Mouse (Mus musculus) cortical plate, adult 2 months (tissue): ENCODE measurements around the gene Anapc16. TPM values are rescaled to one million over a fixed set of nuclear protein-coding genes. Genes with fewer than 3 reads are reported as not detected.

Experiments
- H3K27ac ChIP-seq: fragments of 200-500 bp; 2 replicates; pipeline ENCODE4 v1.5.1; 2012; ENCODE audit warnings: low read length, control low read depth, inconsistent platforms; ENCODE audit not compliant: insufficient read depth
- H3K4me1 ChIP-seq: fragments of 200-500 bp; 2 replicates; pipeline ENCODE4 v1.6.1; 2011; ENCODE audit warnings: low read length; ENCODE audit not compliant: control insufficient read depth, insufficient read depth
- H3K4me3 ChIP-seq: fragments of 200-500 bp; 2 replicates; pipeline ENCODE4 v1.5.1; 2011; ENCODE audit warnings: mild to moderate bottlenecking, low read length, control low read depth; ENCODE audit not compliant: insufficient read depth
- CTCF ChIP-seq: fragments of 200-500 bp; IDR thresholded peaks from 2 replicates; pipeline ENCODE4 v1.5.1; 2011; ENCODE audit warnings: mild to moderate bottlenecking, control low read depth, low read length; ENCODE audit not compliant: insufficient read depth; ENCODE audit errors: extremely low read depth
- POLR2A ChIP-seq: fragments of 200-500 bp; IDR thresholded peaks from 2 replicates; pipeline ENCODE4 v1.6.1; 2011; ENCODE audit warnings: mild to moderate bottlenecking, low read length, control low read depth; ENCODE audit not compliant: insufficient read depth; ENCODE audit errors: extremely low read depth
- polyA plus RNA-seq: library from polyadenylated mRNA; depleted of rRNA; stranded (reverse); fragments of >200 nt; gene quantifications from 2 replicates; pipeline ENCODE4 v1.2.3, GENCODE M21; 2012; rRNA removed

Gene Anapc16
- polyA plus RNA-seq, result 96.3 and 98.7 TPM in 2 replicates

GRCm38 (mm10) chr10:60002673-60003212 lies at the start of gene Anapc16, which contains the start of gene Ascc1:
Gene Anapc16, minus strand, starts transcription at chr10:60003135.
Gene Ascc1, plus strand, starts transcription at chr10:60002805.
- Histone ChIP-seq H3K4me1 (no peaks in the 10 kb centered on the region; the same call in 1 of the 2 replicates), H3K27ac (peak within 1 kb of the TSS; percentile 96), H3K4me3 (peak within 1 kb of the TSS; percentile 48)
- TF ChIP-seq POLR2A (peak; percentile 78), CTCF (no peak)

DNA sequence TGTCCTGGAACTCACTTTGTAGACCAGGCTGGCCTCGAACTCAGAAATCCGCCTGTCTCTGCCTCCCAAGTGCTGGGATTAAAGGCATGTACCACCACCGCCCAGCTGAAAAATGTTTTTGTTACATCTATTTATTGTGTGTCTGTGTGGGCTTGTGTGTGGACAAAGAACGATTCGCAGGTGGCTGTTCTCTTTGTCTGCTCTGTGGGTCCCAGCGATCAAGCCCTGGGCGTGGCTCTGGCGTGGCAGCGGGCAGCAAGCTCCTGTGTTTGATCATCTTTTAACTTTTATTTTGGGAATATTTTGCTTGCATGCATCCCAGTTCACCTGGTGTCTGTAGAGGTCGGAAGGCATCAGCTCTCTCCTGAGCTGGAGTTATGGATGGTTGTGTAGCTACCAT lies 47.6 kb upstream of the Anapc16 start:
- TF ChIP-seq POLR2A, result no peak
- TF ChIP-seq CTCF, result no peak
- H3K27ac ChIP-seq, result no peak overlapping the region
- no peak overlapping the region for H3K4me3 ChIP-seq
- H3K4me1 ChIP-seq, result no peaks in the 10 kb centered on the region

DNA sequence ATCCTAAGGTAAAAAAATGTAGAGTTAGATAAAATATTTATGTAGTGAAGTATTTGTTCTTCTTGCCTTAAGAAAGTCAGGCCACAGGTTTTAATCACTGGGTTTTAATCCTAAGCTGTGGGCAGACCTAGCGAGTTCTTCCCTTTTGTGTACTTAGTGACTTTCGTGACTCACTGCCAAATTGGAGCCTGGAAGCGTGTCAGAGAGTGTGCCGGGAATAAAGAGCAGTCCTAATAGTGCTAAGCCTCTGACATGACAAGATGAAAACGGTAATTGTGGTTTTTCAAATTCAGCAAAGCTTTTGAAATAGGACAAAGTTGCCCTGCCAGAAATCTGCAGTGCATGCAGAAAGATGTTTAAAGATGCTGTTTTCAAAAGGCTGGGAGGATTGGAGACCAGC lies 43.8 kb upstream of the Anapc16 start:
- Histone ChIP-seq H3K4me3 (no peak overlapping the region), H3K4me1 (no peaks in the 10 kb centered on the region), H3K27ac (no peak overlapping the region)
- TF ChIP-seq CTCF (no peak), POLR2A (no peak)

DNA sequence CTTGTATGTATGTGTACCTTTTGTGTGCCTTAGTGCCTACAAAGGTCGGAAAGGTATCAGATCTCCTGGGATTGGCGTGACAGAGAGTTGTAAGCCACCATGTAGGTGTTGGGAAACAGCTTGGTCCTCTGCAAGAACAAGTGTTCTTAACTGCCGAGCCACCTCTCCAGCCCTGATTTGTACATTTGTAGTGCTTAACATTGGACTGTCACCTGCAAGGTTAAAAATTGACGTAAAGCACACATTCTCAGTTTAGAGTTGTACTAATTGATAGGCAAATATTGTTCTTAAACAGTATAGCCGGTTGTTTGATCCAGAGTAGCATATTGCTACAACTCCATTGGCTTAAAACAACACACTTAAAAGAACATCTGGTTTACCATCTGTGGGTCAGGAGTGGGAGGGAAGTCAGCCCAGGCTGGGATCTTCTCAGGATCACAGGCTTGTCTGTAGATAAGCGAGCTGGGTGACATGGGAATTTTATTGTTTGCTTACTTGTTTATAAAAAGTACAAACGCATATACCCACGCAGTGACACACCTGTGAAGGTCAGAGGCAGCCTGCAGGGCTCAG lies 39.5 kb upstream of the Anapc16 start:
- Histone ChIP-seq H3K27ac (no peak overlapping the region), H3K4me1 (0 out of 2 replicates have a peak, but pooled peaks cover 2% of the 10 kb centered on the region), H3K4me3 (no peak overlapping the region)
- TF ChIP-seq POLR2A (no peak), CTCF (no peak)

DNA sequence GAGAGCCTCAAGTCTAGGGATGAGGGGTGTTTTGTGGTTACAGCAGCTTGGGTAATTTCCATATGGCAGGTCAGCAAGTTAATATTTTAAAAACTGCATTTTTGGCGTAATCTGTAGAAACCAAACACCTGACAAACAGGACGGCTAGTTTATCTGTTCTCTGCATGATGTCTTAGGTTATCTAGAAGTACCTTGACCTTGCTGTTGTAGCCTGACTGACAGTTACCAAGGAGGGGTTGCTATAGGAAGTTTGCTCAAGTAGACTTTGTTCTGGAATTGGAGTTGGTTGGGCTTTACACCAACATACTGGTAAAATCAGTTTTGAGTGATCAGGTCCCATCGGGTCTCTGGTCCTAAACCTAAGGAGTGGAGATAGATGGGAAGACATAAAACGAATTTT lies 32.8 kb upstream of the Anapc16 start:
- H3K4me1 ChIP-seq, result 0 out of 2 replicates have a peak, but pooled peaks cover 2% of the 10 kb centered on the region
- no peak overlapping the region for H3K27ac ChIP-seq
- TF ChIP-seq POLR2A, result no peak
- H3K4me3 ChIP-seq, result no peak overlapping the region

GRCm38 (mm10) chr10:60034621-60035020 lies 31.7 kb upstream of the Anapc16 start:
- H3K4me1 ChIP-seq, result 0 out of 2 replicates have a peak, but pooled peaks cover 2% of the 10 kb centered on the region
- H3K27ac ChIP-seq, result no peak overlapping the region
- no peak overlapping the region for H3K4me3 ChIP-seq
- no peak for TF ChIP-seq CTCF
- no peak for TF ChIP-seq POLR2A

DNA sequence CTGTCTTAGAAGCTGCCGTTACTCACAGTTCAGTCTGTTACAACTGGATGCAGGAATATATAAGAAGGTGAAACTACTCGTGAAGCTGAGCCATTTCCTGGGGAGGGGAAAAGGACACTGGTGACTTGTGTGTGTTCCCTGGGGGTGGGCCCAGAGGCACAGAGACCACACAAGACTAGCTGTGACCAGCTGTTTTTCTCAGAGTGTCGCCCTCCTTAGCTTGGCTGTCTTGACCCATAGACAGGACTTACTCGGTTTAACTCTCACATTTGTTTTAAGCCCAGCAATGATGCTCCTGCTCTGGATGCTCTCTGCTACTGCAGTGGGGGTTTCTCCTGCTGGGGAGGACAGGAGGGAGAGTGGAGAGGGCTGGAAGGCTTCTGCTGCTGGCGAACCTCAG lies 30.1 kb upstream of the Anapc16 start:
- H3K27ac ChIP-seq, result no peak overlapping the region
- no peaks in the 10 kb centered on the region for H3K4me1 ChIP-seq
- H3K4me3 ChIP-seq, result no peak overlapping the region
- TF ChIP-seq POLR2A, result no peak
- TF ChIP-seq CTCF, result no peak

GRCm38 (mm10) chr10:60032622-60033021 lies 29.7 kb upstream of the Anapc16 start:
- Histone ChIP-seq H3K27ac (no peak overlapping the region), H3K4me3 (no peak overlapping the region), H3K4me1 (peaks cover under 1% of the 10 kb centered on the region; the same call in 1 of the 2 replicates)
- TF ChIP-seq CTCF (no peak), POLR2A (no peak)

GRCm38 (mm10) chr10:60031985-60032384 lies 29.1 kb upstream of the Anapc16 start:
- Histone ChIP-seq H3K4me1 (peaks cover 4% of the 10 kb centered on the region; the same call in 1 of the 2 replicates), H3K27ac (no peak overlapping the region), H3K4me3 (no peak overlapping the region)
- no peak for TF ChIP-seq POLR2A
- TF ChIP-seq CTCF, result no peak

DNA sequence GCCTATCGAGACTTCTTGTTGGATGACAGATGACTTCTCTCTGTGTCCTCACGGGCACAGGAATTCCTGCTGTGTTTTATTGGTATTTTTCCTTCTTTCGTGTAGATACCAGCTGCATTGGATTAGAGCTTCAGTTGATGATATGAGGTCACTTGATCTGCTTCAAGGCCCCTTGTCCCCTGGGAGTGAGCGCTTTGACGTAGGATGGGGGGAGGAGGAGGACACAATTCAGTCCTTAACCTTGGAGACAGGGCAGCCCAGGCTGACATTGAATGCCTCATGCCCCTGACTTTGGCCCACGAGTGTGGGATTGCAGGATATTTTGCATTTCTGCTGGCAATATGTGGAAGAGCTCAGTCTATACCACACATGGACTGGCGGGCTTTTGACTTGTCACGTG lies 28.6 kb upstream of the Anapc16 start:
- TF ChIP-seq CTCF (no peak), POLR2A (no peak)
- H3K27ac ChIP-seq, result no peak overlapping the region
- no peak overlapping the region for H3K4me3 ChIP-seq
- H3K4me1 ChIP-seq, result peaks cover 4% of the 10 kb centered on the region; the same call in 1 of the 2 replicates
